Mouse (Mus musculus) myocyte (in vitro differentiated cells): ENCODE results near the gene Daglb. TPM values are rescaled to one million over a fixed set of nuclear protein-coding genes. Genes with fewer than 3 reads are reported as not detected.

Experiments
- H3K27me3 ChIP-seq: one replicate; pipeline ENCODE4 v1.6.1; 2011; ENCODE audit not compliant: control insufficient read depth, insufficient read depth, insufficient read length
- H3K36me3 ChIP-seq: one replicate; pipeline ENCODE4 v1.6.1; 2011; ENCODE audit not compliant: control insufficient read depth, insufficient read depth
- H3K4me2 ChIP-seq: one replicate; pipeline ENCODE4 v1.6.1; 2011; ENCODE audit warnings: low read depth, control low read depth
- H3K4me3 ChIP-seq: one replicate; pipeline ENCODE4 v1.5.1; 2011; ENCODE audit warnings: mild to moderate bottlenecking, control low read depth, moderate library complexity
- H3K79me2 ChIP-seq: one replicate; pipeline ENCODE4 v1.6.1; 2011; ENCODE audit not compliant: control insufficient read depth, insufficient read depth
- H3ac ChIP-seq: one replicate; pipeline ENCODE4 v1.6.1; 2011; ENCODE audit not compliant: control insufficient read depth, insufficient read length
- CEBPB ChIP-seq: IDR thresholded peaks from 2 replicates; pipeline ENCODE4 v1.6.1; 2011; ENCODE audit warnings: mild to moderate bottlenecking, moderate library complexity; ENCODE audit not compliant: poor library complexity, insufficient read depth, severe bottlenecking
- E2F4 ChIP-seq: IDR thresholded peaks from one replicate; pipeline ENCODE4 v1.6.1; 2011; ENCODE audit warnings: mild to moderate bottlenecking, control low read depth, moderate library complexity; ENCODE audit not compliant: insufficient read depth
- MAX ChIP-seq: IDR thresholded peaks from one replicate; pipeline ENCODE4 v1.6.1; 2011; ENCODE audit warnings: low read depth, mild to moderate bottlenecking, control low read depth
- MYOD1 ChIP-seq, 3 experiments: IDR thresholded peaks; one replicate each; pipeline ENCODE4 v1.6.1; 2011; ENCODE audit warnings: control low read depth in 2 of 3, low read depth in 2 of 3, mild to moderate bottlenecking in 2 of 3, moderate library complexity in 1 of 3; ENCODE audit not compliant: insufficient read length in 2 of 3, control insufficient read depth in 1 of 3
- MYOG ChIP-seq, 3 experiments: IDR thresholded peaks; one replicate each; pipeline ENCODE4 v1.6.1; 2011; ENCODE audit warnings: control low read depth in 2 of 3, low read depth in 2 of 3, mild to moderate bottlenecking in 2 of 3; ENCODE audit not compliant: insufficient read length in 2 of 3, control insufficient read depth in 1 of 3, insufficient read depth in 1 of 3
- POLR2A ChIP-seq: IDR thresholded peaks from one replicate; pipeline ENCODE4 v1.6.1; 2011; ENCODE audit warnings: low read depth, mild to moderate bottlenecking, control low read depth, moderate library complexity; ENCODE audit not compliant: insufficient read length
- POLR2AphosphoS2 ChIP-seq: IDR thresholded peaks from one replicate; pipeline ENCODE4 v1.6.1; 2011; ENCODE audit warnings: low read depth, control low read depth; ENCODE audit not compliant: insufficient read length
- REST ChIP-seq: IDR thresholded peaks from one replicate; pipeline ENCODE4 v1.6.1; 2011; ENCODE audit warnings: mild to moderate bottlenecking, control low read depth, moderate library complexity; ENCODE audit not compliant: insufficient read depth, insufficient read length
- SRF ChIP-seq: IDR thresholded peaks from one replicate; pipeline ENCODE4 v1.6.1; 2011; ENCODE audit warnings: low read depth; ENCODE audit not compliant: control insufficient read depth, insufficient read length
- TCF3 ChIP-seq: IDR thresholded peaks from one replicate; pipeline ENCODE4 v1.6.1; 2011; ENCODE audit warnings: low read depth, control low read depth; ENCODE audit not compliant: insufficient read length
- USF1 ChIP-seq: IDR thresholded peaks from one replicate; pipeline ENCODE4 v1.6.1; 2011; ENCODE audit warnings: low read depth, mild to moderate bottlenecking, control low read depth, moderate library complexity
- polyA plus RNA-seq: library from polyadenylated mRNA; unstranded; fragments of >200 nt; fragmentation: generic; extraction: Trizol; gene quantifications from one replicate; pipeline ENCODE4 v1.2.1, GENCODE M21; 2012; ENCODE audit warnings: missing spikeins

Daglb gene
- polyA plus RNA-seq, 1 experiment = 3.9 TPM

DNA sequence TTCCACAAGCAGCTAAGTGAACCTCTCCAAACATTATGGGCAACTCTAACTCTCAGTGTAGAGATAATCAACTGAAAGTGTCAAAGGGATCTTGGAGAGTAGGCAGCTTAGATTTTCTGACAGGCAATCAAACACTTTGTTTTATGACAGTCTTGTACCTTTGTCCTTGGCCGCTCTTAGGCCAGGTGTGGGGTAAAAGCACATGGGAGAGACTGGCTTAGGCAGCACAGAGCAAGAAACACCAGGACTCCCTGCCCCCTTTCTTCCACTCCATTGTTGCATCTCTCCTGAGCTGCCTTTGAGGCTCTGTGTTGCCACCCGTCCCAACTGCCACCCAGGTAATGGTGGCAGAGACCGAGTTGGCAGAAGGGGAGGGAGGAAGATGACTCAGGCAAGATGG is 23.1 kb upstream of the Daglb start:
- H3ac ChIP-seq = no peak overlapping the region

DNA sequence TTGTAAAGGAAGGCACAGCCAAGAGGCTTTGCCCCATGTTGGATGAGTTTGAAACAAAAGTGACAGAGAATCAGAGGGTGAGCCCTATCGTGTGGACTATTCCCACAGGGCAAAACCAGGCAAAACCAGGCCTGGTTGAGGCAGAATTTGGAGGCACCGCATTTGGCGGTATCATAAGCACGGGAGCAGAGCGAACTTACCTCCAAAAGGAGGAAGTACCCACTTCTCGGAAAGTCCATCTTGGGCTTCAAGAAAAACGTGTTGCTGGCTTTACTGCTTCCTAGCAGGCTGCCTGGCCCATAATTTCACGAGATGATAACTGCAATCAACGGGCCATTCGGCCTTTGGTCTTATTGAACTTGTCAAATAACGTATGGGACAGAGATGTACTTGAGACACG is 22.6 kb upstream of the Daglb start:
- Histone ChIP-seq H3K4me3 (no peak overlapping the region), H3K79me2 (no peaks in the 10 kb centered on the region), H3K27me3 (peaks cover 8% of the 10 kb centered on the region), H3ac (no peak overlapping the region), H3K36me3 (no peaks in the 10 kb centered on the region), H3K4me2 (no peak overlapping the region)
- TF ChIP-seq E2F4 = no peak
- TF ChIP-seq MAX = no peak
- no peak for TF ChIP-seq TCF3
- no peak for TF ChIP-seq POLR2A
- no peak for TF ChIP-seq SRF
- TF ChIP-seq CEBPB = no peak
- TF ChIP-seq MYOG (IDR thresholded peaks at IDR 0.05; ENCODE audit: control insufficient read depth in 1 of 3, insufficient read depth in 1 of 3, insufficient read length in 2 of 3, low read depth in 2 of 3) = no peak
- no peak for TF ChIP-seq REST
- no peak for TF ChIP-seq USF1
- TF ChIP-seq POLR2AphosphoS2 = no peak

More for the DNA sequence above, 23.1 kb upstream of the Daglb start:
- Histone ChIP-seq H3K36me3 (no peaks in the 10 kb centered on the region), H3K4me2 (no peak overlapping the region), H3K79me2 (no peaks in the 10 kb centered on the region), H3K4me3 (no peak overlapping the region), H3K27me3 (peaks cover 8% of the 10 kb centered on the region)
- TF ChIP-seq POLR2AphosphoS2 (no peak), SRF (no peak), MYOG (IDR thresholded peaks at IDR 0.05; ENCODE audit: control insufficient read depth in 1 of 3, insufficient read depth in 1 of 3, insufficient read length in 2 of 3, low read depth in 2 of 3) (no peak), REST (no peak)

DNA sequence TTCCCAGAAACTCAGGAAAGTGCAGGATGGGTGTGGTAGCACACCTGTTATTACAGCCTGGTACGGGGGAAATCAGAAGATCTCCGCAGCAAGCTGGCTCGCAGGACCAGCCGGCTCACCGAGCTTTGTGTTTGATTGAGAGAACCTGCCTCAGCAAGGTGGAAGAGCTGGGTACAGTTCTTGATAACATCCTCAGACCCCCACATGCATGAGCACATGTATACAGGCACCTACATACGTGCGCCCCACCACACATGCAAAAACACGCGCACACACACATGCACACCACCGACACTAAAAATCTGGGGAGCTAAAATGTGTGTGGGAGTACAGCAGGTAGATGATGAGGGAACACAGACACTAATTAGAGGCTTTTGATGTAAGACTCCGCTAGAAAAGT is 713 bp upstream of the Daglb start:
- no peak overlapping the region for H3ac ChIP-seq
- H3K79me2 ChIP-seq = no peaks in the 10 kb centered on the region
- H3K36me3 ChIP-seq = no peaks in the 10 kb centered on the region
- peaks cover 11% of the 10 kb centered on the region for H3K27me3 ChIP-seq
- H3K4me3 ChIP-seq = peak overlapping the region; percentile 52
- TF ChIP-seq TCF3 (no peak), POLR2A (no peak), MYOD1 (IDR thresholded peaks at IDR 0.05; ENCODE audit: control insufficient read depth in 1 of 3, insufficient read length in 2 of 3, low read depth in 2 of 3) (no peak), MYOG (IDR thresholded peaks at IDR 0.05; ENCODE audit: control insufficient read depth in 1 of 3, insufficient read depth in 1 of 3, insufficient read length in 2 of 3, low read depth in 2 of 3) (no peak), POLR2AphosphoS2 (no peak), USF1 (no peak), SRF (no peak), CEBPB (no peak), E2F4 (no peak)
- peak overlapping the region; percentile 98 for H3K4me2 ChIP-seq

DNA sequence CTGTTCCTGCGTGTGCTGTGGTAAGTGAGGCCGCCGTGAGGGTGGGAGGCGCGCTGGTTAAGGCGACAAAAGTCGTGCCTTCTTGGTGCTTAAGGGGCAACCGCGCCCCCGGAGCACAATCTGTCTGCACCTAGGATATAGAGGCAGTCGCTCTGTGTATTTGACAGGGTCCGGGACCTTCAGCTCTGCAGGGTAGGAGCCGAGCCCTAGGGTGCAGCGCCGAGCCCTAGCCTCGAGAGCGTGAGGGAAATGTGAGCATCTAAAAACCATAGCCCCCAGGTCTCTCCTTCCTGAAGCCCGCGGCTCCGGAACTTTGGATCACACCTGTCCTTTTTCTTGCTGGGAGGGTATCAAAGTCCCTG is 354 bp downstream of the Daglb start:
- Histone ChIP-seq H3K27me3 (peaks cover 10% of the 10 kb centered on the region), H3ac (peak overlapping the region; percentile 9), H3K4me3 (peak overlapping the region; percentile 52), H3K4me2 (peak overlapping the region; percentile 98), H3K79me2 (no peaks in the 10 kb centered on the region), H3K36me3 (no peaks in the 10 kb centered on the region)
- TF ChIP-seq POLR2A (no peak), USF1 (no peak), CEBPB (no peak), MAX (no peak), MYOG (IDR thresholded peaks at IDR 0.05; ENCODE audit: control insufficient read depth in 1 of 3, insufficient read depth in 1 of 3, insufficient read length in 2 of 3, low read depth in 2 of 3) (no peak), TCF3 (no peak), E2F4 (no peak)

DNA sequence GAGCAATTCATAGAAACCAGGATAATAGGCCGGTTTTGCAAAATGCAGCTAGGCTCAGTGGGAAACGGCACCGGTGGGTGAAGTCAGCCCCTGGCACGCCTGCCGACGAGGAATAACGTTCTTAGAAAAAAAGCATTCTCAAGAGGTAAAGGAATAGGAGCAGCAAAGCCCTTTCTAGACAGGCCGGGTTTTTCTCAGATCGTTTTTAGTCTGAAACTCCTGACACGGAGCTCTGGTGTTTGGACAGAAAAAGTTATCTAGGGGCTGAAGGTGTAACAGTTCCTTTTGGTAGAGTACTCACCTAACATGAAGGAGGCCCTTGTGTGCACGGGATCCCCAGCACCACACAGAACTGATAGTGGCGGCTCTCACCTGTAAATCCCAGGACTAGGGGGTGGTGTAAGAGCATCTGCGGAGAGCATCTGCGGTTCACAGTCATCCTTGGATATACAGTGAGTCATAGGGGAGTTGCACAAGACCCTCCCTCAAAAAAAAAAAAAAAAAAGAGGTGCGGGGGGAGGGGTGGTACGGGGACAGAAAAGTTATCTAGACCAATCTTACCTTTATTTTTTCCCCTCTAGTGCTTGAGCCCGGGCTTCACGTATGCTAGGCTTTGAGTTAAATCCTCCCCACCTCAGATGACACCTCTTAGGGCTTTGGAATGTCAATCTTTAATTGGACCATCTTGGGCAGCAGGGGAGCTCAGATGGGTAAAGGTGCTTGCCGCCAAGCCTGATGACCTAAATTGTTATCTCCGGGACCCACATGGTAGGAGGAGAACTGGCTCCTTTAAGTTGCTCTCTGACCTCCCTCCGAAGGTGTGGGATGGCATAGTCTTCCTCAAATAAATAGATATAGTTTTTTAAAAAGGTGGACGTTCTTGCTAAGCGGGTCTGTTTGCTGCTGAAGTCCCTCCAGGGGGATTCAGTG is 1.0 kb downstream of the Daglb start:
- no peak for TF ChIP-seq SRF
- TF ChIP-seq MAX = no peak
- TF ChIP-seq TCF3 = no peak
- TF ChIP-seq MYOG (IDR thresholded peaks at IDR 0.05; ENCODE audit: control insufficient read depth in 1 of 3, insufficient read depth in 1 of 3, insufficient read length in 2 of 3, low read depth in 2 of 3) = no peak
- TF ChIP-seq POLR2A = no peak
- TF ChIP-seq E2F4 = no peak
- TF ChIP-seq CEBPB = no peak
- TF ChIP-seq MYOD1 (IDR thresholded peaks at IDR 0.05; ENCODE audit: control insufficient read depth in 1 of 3, insufficient read length in 2 of 3, low read depth in 2 of 3) = no peak
- TF ChIP-seq USF1 = no peak
- H3K36me3 ChIP-seq = no peaks in the 10 kb centered on the region
- peaks cover 10% of the 10 kb centered on the region for H3K27me3 ChIP-seq

More for the DNA sequence above, 1.0 kb downstream of the Daglb start:
- Histone ChIP-seq H3K4me3 (peak overlapping the region; percentile 52), H3ac (peak overlapping the region; percentile 9), H3K4me2 (peak overlapping the region; percentile 98), H3K79me2 (no peaks in the 10 kb centered on the region)
